Mouse (Mus musculus): ENCODE measurements around the gene Nhsl2. TPM values are rescaled to one million over a fixed set of nuclear protein-coding genes. Genes with fewer than 3 reads are reported as not detected.

The Nhsl2 gene
- polyA plus RNA-seq, 1 experiment = 0.49 TPM

GRCm38 (mm10) chrX:102115676-102116075 is 266.5 kb downstream of the Nhsl2 start:
- no peak overlapping the region for H3K4me3 ChIP-seq (ENCODE audit: control insufficient read depth, low read depth, low read length)
- H3K4me1 ChIP-seq (ENCODE audit: control insufficient read depth, insufficient read depth, low read length) = no peaks in the 10 kb centered on the region
- no peaks in the 10 kb centered on the region for H3K27me3 ChIP-seq (ENCODE audit: control insufficient read depth, insufficient read depth, low read length)
- no peaks in the 10 kb centered on the region for H3K36me3 ChIP-seq (ENCODE audit: control insufficient read depth, insufficient read depth, low read length)
- H3K27ac ChIP-seq (ENCODE audit: control insufficient read depth, insufficient read depth, low read depth, low read length) = no peak overlapping the region
- no peak for TF ChIP-seq CTCF (IDR thresholded peaks at IDR 0.05; ENCODE audit: control insufficient read depth, insufficient read depth, insufficient replicate concordance, low read depth, low read length)
- no peak for TF ChIP-seq POLR2A (IDR thresholded peaks at IDR 0.05; ENCODE audit: control insufficient read depth, low read depth, low read length)

GRCm38 (mm10) chrX:102119042-102119864 is 270.1 kb downstream of the Nhsl2 start, which contains the start of gene Pin4:
Gene Pin4, plus strand, starts transcription at chrX:102119447.
- TF ChIP-seq CTCF (IDR thresholded peaks at IDR 0.05; ENCODE audit: control insufficient read depth, insufficient read depth, insufficient replicate concordance, low read depth, low read length) = no peak
- no peak for TF ChIP-seq POLR2A (IDR thresholded peaks at IDR 0.05; ENCODE audit: control insufficient read depth, low read depth, low read length)
- Histone ChIP-seq H3K27ac (ENCODE audit: control insufficient read depth, insufficient read depth, low read depth, low read length) (peak within 1 kb of the TSS; percentile 76), H3K4me1 (ENCODE audit: control insufficient read depth, insufficient read depth, low read length) (no peaks in the 10 kb centered on the region), H3K4me3 (ENCODE audit: control insufficient read depth, low read depth, low read length) (peak within 1 kb of the TSS; percentile 94), H3K36me3 (ENCODE audit: control insufficient read depth, insufficient read depth, low read length) (no peaks in the 10 kb centered on the region), H3K27me3 (ENCODE audit: control insufficient read depth, insufficient read depth, low read length) (no peaks in the 10 kb centered on the region)

- Histone ChIP-seq H3K27me3 (ENCODE audit: control insufficient read depth, insufficient read depth, low read length) (no peaks in the 10 kb centered on the region), H3K4me1 (ENCODE audit: control insufficient read depth, insufficient read depth, low read length) (no peaks in the 10 kb centered on the region), H3K4me3 (ENCODE audit: control insufficient read depth, low read depth, low read length) (no peak overlapping the region), H3K36me3 (ENCODE audit: control insufficient read depth, insufficient read depth, low read length) (no peaks in the 10 kb centered on the region), H3K27ac (ENCODE audit: control insufficient read depth, insufficient read depth, low read depth, low read length) (no peak overlapping the region)
- TF ChIP-seq CTCF (IDR thresholded peaks at IDR 0.05; ENCODE audit: control insufficient read depth, insufficient read depth, insufficient replicate concordance, low read depth, low read length) (no peak), POLR2A (IDR thresholded peaks at IDR 0.05; ENCODE audit: control insufficient read depth, low read depth, low read length) (no peak)
Measured at GRCm38 (mm10) chrX:102121321-102121720, 272.1 kb downstream of the Nhsl2 start.

- Histone ChIP-seq H3K4me1 (ENCODE audit: control insufficient read depth, insufficient read depth, low read length) (no peaks in the 10 kb centered on the region), H3K36me3 (ENCODE audit: control insufficient read depth, insufficient read depth, low read length) (no peaks in the 10 kb centered on the region), H3K4me3 (ENCODE audit: control insufficient read depth, low read depth, low read length) (no peak overlapping the region), H3K27ac (ENCODE audit: control insufficient read depth, insufficient read depth, low read depth, low read length) (no peak overlapping the region), H3K27me3 (ENCODE audit: control insufficient read depth, insufficient read depth, low read length) (no peaks in the 10 kb centered on the region)
- no peak for TF ChIP-seq POLR2A (IDR thresholded peaks at IDR 0.05; ENCODE audit: control insufficient read depth, low read depth, low read length)
- TF ChIP-seq CTCF (IDR thresholded peaks at IDR 0.05; ENCODE audit: control insufficient read depth, insufficient read depth, insufficient replicate concordance, low read depth, low read length) = no peak
Measured at GRCm38 (mm10) chrX:102141157-102141556, 292.0 kb downstream of the Nhsl2 start.

Other genes starting within 250 kb of the Nhsl2 start
- gene Ogt, start 209.3 kb upstream of the Nhsl2 start, polyA plus RNA-seq (2012; rRNA removed) = 21.0 and 24.0 TPM in 2 replicates
- gene Cxcr3, start 115.1 kb upstream of the Nhsl2 start, polyA plus RNA-seq (2012; rRNA removed) = 0.13 and 0.16 TPM in 2 replicates
- 14.1 and 15.0 TPM in 2 replicates for gene Gm4779, start 55.0 kb upstream of the Nhsl2 start, polyA plus RNA-seq (2012; rRNA removed)
- gene 8030474K03Rik, start 54.7 kb upstream of the Nhsl2 start, polyA plus RNA-seq (2012; rRNA removed) = 7.0 and 7.4 TPM in 2 replicates
- gene Rtl5, start 221.9 kb downstream of the Nhsl2 start, polyA plus RNA-seq (2012; rRNA removed) = 0.52 and 0.64 TPM in 2 replicates